Mouse (Mus musculus) CD4-positive, CD25-positive, alpha-beta regulatory T cell (primary cell): ENCODE data around the gene Phf2. TPM values are rescaled to one million over a fixed set of nuclear protein-coding genes. Genes with fewer than 3 reads are reported as not detected.

Source experiments
- polyA plus RNA-seq: library from polyadenylated mRNA; unstranded; fragments of 100-300 nt; shearing (Covaris generic); gene quantifications from one replicate; pipeline ENCODE4 v1.2.1, GENCODE M21; 2017

Gene Phf2
- polyA plus RNA-seq = 20.5 TPM

GRCm38 (mm10) chr13:48870771-48871731 is at the start of gene Phf2:
Phf2 (minus strand) TSS chr13:48871119.

Other genes with a start within 250 kb of the Phf2 start
- gene Ptpdc1, start 245.5 kb downstream of the Phf2 start, polyA plus RNA-seq = 4.4 TPM
- not detected for gene Barx1, start 208.1 kb downstream of the Phf2 start, polyA plus RNA-seq
- gene Fam120a, start 96.9 kb upstream of the Phf2 start, polyA plus RNA-seq = 79.7 TPM